Mouse (Mus musculus): Measurements from ENCODE around the gene Tmed6. TPM values are rescaled to one million over a fixed set of nuclear protein-coding genes. Genes with fewer than 3 reads are reported as not detected.
"Not testable (repeated sequence)": the region's sequence is repeated elsewhere in the genome, so short reads cannot be mapped to it uniquely, and the experiment has no call there.

Gene Tmed6
- total RNA-seq (2021): not detected
- long read RNA-seq, experiment 1: 0 reads
- long read RNA-seq, experiment 2: 0 reads

GRCm38 (mm10) chr8:107065511-107066496, at the start of gene Tmed6:
Gene Tmed6 (minus strand): TSS chr8:107065644.
- no peak for DNase-seq (ENCODE audit: low spot score in 2 of 2)

GRCm38 (mm10) chr8:107115008-107115320, 49.5 kb upstream of the Tmed6 start:
- DNase-seq (ENCODE audit: low spot score in 2 of 2): no peak

- no peak for DNase-seq (ENCODE audit: low spot score in 2 of 2)
Measured at GRCm38 (mm10) chr8:107114150-107115007, 48.9 kb upstream of the Tmed6 start.

DNA sequence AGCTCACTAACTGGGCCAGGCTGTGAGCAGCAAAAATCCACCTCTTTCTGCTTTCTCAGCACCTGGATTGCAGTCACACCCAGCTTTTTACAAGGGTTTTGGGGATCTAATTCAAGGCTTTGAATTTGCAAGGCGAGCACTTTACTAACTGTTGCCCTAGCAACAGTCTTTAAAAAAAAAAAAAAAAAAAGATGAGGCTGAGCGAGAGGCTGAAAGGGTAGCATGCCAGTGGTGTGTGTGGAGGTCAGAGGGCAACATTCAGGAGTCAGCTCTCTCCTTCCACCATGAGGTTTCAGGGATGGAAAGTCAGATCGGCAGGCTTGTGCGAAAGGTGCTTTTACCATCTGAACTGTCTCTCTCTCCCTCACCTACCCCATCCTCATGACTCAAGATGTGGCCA, 47.8 kb upstream of the Tmed6 start:
- no peak for DNase-seq (ENCODE audit: low spot score in 2 of 2)

GRCm38 (mm10) chr8:107111340-107112105, 46.1 kb upstream of the Tmed6 start:
- DNase-seq (ENCODE audit: low spot score in 2 of 2): no peak

DNA sequence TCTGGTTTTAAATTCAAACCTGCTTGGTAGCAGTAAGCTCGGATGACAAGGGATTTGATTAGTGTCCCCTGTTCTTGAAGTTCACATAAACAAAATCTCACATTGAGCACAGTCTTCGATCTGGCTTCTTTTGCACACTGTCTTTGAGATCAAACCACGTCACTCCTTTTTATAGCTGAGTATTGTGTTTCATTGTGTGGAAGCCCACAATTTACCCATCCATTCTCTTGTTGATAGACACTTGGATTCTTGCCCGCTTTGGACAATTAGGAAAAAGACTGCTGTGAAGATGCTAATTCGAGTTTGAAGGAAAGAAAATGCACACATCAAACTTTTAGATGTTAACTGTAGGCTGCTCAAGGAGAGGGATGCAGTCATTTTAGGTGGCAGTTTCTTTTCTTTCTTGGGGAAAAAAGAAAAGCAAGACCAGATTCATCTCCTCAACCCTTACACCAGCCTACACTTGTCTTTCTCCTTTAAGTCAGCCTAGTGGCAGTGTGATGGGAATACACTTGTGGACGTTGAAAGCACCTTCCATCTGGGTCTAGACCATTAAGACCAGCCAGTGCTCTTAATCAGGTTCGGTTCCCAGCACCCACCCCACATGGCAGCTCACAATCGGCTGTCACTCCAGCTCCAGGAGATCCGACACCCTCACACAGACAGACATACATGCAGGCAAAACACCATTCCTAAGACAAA, 45.3 kb upstream of the Tmed6 start:
- DNase-seq (ENCODE audit: low spot score in 2 of 2): no peak

- DNase-seq (ENCODE audit: low spot score in 2 of 2): no peak
Measured at GRCm38 (mm10) chr8:107109816-107110435, 44.5 kb upstream of the Tmed6 start.

DNA sequence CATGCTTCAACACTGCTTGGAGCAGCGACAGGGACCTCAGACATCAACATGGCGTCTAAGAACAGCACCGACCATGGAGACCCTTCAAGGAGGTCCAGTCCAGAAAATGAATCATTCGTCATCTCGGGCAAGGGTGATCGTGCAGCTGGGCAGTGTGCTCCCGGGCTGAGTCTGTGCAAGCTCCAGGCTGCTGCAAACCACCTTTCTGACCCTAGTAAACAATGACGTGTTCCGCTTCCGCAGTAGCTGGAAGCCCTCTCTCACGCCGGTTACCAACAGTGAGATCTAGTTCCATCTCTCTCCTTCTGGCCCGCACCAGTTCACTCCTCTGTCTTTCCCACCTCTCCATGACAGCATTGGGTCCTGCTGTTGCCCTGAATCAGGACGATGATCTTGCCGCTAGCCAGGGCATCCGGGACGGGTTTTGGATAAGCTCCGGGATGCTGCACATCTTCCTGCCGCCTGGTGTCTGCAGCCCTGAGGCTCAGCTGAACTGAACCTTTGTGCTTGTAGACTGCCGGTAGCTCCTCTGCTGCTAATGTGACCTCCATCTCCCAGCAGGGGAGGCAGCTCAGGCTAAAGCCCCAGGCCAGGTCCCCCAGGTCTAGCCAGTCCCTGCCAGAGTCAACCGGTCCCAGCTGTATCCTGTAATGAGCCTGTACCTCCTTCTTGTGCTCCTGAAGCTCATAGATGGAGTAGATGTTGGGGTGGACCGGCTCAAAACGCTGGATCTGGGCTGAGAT, 43.7 kb upstream of the Tmed6 start:
- DNase-seq (ENCODE audit: low spot score in 2 of 2): no peak

DNA sequence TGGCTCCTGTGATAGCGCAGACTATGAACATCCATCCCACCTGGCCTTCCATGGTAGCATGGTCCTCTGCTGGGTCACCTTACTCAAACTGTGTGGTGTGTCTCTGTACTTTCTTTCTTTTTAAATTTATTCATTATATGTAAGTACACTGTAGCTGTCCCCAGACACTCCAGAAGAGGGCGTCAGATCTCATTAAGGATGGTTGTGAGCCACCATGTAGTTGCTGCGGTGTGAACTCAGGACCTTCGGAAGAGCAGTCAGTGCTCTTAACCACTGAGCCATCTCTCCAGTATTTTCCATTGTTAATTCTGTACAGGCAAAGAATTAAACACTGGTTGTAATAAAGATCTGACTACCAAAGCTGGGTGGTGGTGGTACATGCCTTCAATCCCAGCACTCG, 42.6 kb upstream of the Tmed6 start:
- not testable (repeated sequence) for DNase-seq (ENCODE audit: low spot score in 2 of 2)

GRCm38 (mm10) chr8:107104547-107104946, 39.1 kb upstream of the Tmed6 start:
- DNase-seq (ENCODE audit: low spot score in 2 of 2): peak; percentile 46 to 72

GRCm38 (mm10) chr8:107100635-107101034, 35.2 kb upstream of the Tmed6 start:
- DNase-seq (ENCODE audit: low spot score in 2 of 2): no peak

GRCm38 (mm10) chr8:107096366-107097036, 31.1 kb upstream of the Tmed6 start, which contains the start of gene Terf2:
Gene Terf2 (minus strand): TSS chr8:107096547.
- DNase-seq (ENCODE audit: low spot score in 2 of 2): peak; percentile 81 to 92

DNA sequence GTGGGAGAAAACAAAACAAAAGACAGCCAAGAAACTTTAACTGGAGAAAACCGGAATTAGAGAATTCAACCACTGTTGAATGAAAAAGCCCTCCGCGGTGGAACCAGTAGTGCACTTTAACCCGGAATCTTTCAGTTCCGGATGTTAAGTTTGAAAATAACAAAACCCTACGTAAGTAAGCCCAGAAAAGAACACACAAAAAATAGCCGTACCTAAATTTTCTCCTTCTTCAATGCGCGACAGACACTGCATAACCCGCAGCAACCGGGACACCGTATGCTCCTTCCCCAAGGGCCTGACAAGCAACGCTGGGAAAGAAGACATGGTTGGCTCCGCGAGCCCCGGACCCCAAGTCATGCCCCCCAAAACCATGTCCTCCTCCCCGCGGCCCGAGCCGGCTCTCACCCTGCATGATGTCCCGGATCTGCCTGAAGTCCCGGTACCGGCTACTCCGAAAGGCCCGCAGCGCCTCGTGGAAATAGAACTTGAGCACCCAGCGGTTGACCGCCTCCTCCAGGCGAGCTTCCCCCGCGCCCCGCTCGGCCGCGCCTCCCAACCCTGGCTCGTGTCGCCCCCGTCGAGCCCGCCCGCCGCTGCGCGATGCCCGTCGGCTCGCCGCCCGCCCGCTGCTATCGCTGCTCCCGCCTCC, 30.4 kb upstream of the Tmed6 start:
- no peak for DNase-seq (ENCODE audit: low spot score in 2 of 2)

- no peak for DNase-seq (ENCODE audit: low spot score in 2 of 2)
Measured at GRCm38 (mm10) chr8:107090531-107090930, 25.1 kb upstream of the Tmed6 start.

- DNase-seq (ENCODE audit: low spot score in 2 of 2): no peak
Measured at GRCm38 (mm10) chr8:107088526-107089063, 23.2 kb upstream of the Tmed6 start.

- no peak for DNase-seq (ENCODE audit: low spot score in 2 of 2)
Measured at GRCm38 (mm10) chr8:107086018-107086417, 20.6 kb upstream of the Tmed6 start.

GRCm38 (mm10) chr8:107085358-107085757, 19.9 kb upstream of the Tmed6 start:
- no peak for DNase-seq (ENCODE audit: low spot score in 2 of 2)
